Mouse (Mus musculus): ENCODE measurements at regions not wholly inside any gene's neighbourhood (a gene's known extent, or its start where the extent isn't known, plus 50 kb on each side); places are given as distances from the start of the nearest gene placed in this dataset.

DNA sequence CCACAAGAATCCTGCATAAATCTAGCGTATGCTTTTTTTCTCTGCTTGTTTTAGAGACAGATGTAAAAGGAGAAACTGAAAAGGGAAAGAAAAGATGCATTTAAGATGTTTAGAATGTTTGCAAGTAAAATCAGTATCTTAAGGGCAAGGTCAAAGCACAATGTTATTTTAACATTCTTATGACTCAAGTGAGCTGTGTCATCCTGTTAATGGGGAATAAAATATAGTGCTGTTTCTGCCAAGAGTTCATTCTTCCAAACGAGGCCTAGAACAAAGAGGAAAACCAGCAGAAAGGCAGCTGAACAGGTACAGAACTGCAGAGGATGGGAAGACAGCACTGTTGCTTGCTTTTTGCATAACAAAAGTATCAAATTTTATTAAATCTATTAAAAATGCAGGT, 156.7 kb upstream of the Tmtc1 start:
- whole genome bisulfite sequencing: 63% methylated on average over 2 of the region's 2 CpGs
- no peak for ATAC-seq (ENCODE audit: insufficient read depth, low read depth)

DNA sequence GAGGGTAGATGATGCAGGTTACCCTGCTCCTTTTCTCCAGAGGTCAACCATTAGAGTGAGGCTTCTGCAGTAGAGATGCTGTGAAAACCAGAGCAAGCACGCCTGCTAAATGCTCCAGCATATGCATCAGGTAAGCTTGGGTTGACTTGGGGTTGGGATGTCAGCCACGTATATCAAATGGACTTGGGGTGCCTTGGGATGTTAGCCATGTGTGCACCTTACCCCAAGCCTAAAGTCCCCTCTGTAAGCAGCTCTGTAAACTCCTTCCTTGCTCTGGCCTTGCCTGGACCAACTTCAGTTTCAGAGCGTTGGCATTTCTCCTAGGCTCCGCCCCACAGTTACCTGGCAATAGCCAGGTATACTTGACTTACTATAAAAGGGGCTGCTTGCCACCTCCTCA, 155.3 kb upstream of the Tmtc1 start:
- Histone ChIP-seq H3K27me3 (ENCODE audit: control insufficient read depth, insufficient read depth, low read length) (no peaks in the 10 kb centered on the region), H3K4me2 (ENCODE audit: low read depth, low read length) (0 out of 2 replicates have a peak overlapping the region, but pooled peaks have one; percentile 43), H3K27ac (ENCODE audit: low read depth) (no peak overlapping the region), H3K4me1 (ENCODE audit: control insufficient read depth, insufficient read depth) (no peaks in the 10 kb centered on the region), H3K9ac (replicated peaks; ENCODE audit: low read depth, low read length) (no peak overlapping the region), H3K4me3 (ENCODE audit: low read depth, low read length) (no peak overlapping the region), H3K36me3 (replicated peaks; ENCODE audit: control insufficient read depth, insufficient read depth, low read length) (no peaks in the 10 kb centered on the region), H3K9me3 (replicated peaks; ENCODE audit: control insufficient read depth, low read length) (no peaks in the 10 kb centered on the region)
- 79% methylated on average over 4 of the region's 4 CpGs for WGBS
- DNase-seq (ENCODE audit: low spot score) (no peak), ATAC-seq (ENCODE audit: insufficient read depth, low read depth) (no peak)
- TF ChIP-seq EP300 (IDR thresholded peaks at IDR 0.05; ENCODE audit: low read depth) (no peak), CTCF (IDR thresholded peaks at IDR 0.05; ENCODE audit: low read depth) (no peak)

More for the DNA sequence above, 156.7 kb upstream of the Tmtc1 start:
- TF ChIP-seq CTCF (IDR thresholded peaks at IDR 0.05; ENCODE audit: low read depth): no peak
- no peak for TF ChIP-seq EP300 (IDR thresholded peaks at IDR 0.05; ENCODE audit: low read depth)
- Histone ChIP-seq H3K9me3 (replicated peaks; ENCODE audit: control insufficient read depth, low read length) (no peaks in the 10 kb centered on the region), H3K27me3 (ENCODE audit: control insufficient read depth, insufficient read depth, low read length) (no peaks in the 10 kb centered on the region), H3K9ac (replicated peaks; ENCODE audit: low read depth, low read length) (no peak overlapping the region), H3K36me3 (replicated peaks; ENCODE audit: control insufficient read depth, insufficient read depth, low read length) (no peaks in the 10 kb centered on the region), H3K4me3 (ENCODE audit: low read depth, low read length) (no peak overlapping the region), H3K4me2 (ENCODE audit: low read depth, low read length) (no peak overlapping the region), H3K4me1 (ENCODE audit: control insufficient read depth, insufficient read depth) (no peaks in the 10 kb centered on the region), H3K27ac (ENCODE audit: low read depth) (no peak overlapping the region)
- no peak for DNase-seq (ENCODE audit: low spot score)

DNA sequence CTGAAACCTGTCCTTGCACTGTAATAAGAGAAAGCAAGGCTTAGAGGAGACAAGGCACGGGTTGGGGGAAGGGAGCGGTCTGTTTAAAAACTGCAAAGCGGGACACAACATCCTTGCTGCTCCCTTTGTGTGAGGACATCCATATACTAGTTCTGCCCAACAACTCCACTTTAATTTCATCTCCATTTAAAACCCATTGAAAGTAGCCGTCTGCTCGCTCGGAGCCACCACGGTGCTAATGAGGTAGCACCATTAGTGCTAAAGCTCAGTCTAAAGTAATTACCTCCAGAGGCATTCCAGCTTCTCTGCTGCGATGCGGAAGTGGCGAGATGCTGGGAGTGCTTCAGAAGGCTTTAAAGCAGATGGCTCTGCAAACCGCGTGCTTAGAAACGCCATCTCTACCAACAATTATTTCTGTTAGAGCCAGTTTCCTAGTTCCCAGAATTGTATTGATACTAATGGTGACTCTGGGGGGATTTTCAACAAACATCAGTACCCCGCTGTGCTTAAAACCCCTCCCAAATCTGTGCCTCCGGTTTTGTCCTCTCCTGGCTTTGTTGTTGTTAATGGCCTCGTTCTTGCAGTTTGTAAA, 154.7 kb upstream of the Tmtc1 start:
- H3K36me3 ChIP-seq (replicated peaks; ENCODE audit: control insufficient read depth, insufficient read depth, low read length): no peaks in the 10 kb centered on the region
- H3K4me2 ChIP-seq (ENCODE audit: low read depth, low read length): peak overlapping the region; percentile 43
- no peak overlapping the region for H3K27ac ChIP-seq (ENCODE audit: low read depth)
- no peak overlapping the region for H3K9ac ChIP-seq (replicated peaks; ENCODE audit: low read depth, low read length)
- no peak for ATAC-seq (ENCODE audit: insufficient read depth, low read depth)
- TF ChIP-seq CTCF (IDR thresholded peaks at IDR 0.05; ENCODE audit: low read depth) (no peak), EP300 (IDR thresholded peaks at IDR 0.05; ENCODE audit: low read depth) (no peak)
- H3K4me3 ChIP-seq (ENCODE audit: low read depth, low read length): peak overlapping the region; percentile 12; the same call in 1 of the 2 replicates
- H3K4me1 ChIP-seq (ENCODE audit: control insufficient read depth, insufficient read depth): no peaks in the 10 kb centered on the region
- DNase-seq (ENCODE audit: low spot score): no peak
- no peaks in the 10 kb centered on the region for H3K9me3 ChIP-seq (replicated peaks; ENCODE audit: control insufficient read depth, low read length)
- H3K27me3 ChIP-seq (ENCODE audit: control insufficient read depth, insufficient read depth, low read length): no peaks in the 10 kb centered on the region
- 11% methylated on average over 16 of the region's 16 CpGs for WGBS

DNA sequence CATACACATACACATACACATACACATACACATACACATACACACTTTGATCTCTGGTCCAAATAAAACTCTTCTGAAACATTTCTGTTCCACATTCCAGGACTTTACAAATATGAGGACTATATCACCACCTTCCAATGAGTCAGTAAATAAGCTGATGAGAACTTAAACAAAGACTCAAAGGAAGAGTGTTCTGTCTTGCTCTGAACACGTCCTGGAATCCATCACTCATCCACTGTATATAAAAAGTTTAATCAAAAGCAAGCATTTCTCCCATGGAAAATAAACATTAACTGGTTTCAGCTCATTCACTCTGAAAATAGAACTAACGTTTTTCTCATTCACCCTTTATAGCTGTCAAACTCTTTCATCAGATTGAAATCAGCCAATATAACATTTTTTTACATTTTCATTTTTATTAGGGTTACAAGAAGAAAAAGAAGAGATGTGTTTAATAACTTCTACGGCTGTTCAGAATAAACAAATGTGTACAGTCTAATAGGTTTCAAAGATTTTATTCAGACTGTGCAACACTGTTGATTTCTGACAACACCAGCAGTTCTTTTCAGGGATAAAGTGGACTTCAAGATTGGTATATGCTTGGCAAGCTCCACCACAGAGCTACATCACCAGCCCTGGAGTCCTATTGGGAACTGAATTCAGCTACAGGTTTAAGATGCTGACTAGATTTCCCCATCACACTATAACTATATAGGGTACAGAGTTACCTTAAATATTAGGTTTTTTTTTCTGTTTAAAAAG, 151.0 kb upstream of the Tmtc1 start:
- DNase-seq (ENCODE audit: low spot score): no peak
- TF ChIP-seq EP300 (IDR thresholded peaks at IDR 0.05; ENCODE audit: low read depth) (no peak), CTCF (IDR thresholded peaks at IDR 0.05; ENCODE audit: low read depth) (no peak)
- Histone ChIP-seq H3K9ac (replicated peaks; ENCODE audit: low read depth, low read length) (no peak overlapping the region), H3K9me3 (replicated peaks; ENCODE audit: control insufficient read depth, low read length) (no peaks in the 10 kb centered on the region), H3K4me1 (ENCODE audit: control insufficient read depth, insufficient read depth) (no peaks in the 10 kb centered on the region), H3K4me3 (ENCODE audit: low read depth, low read length) (no peak overlapping the region), H3K36me3 (replicated peaks; ENCODE audit: control insufficient read depth, insufficient read depth, low read length) (no peaks in the 10 kb centered on the region), H3K27ac (ENCODE audit: low read depth) (no peak overlapping the region), H3K4me2 (ENCODE audit: low read depth, low read length) (no peak overlapping the region), H3K27me3 (ENCODE audit: control insufficient read depth, insufficient read depth, low read length) (no peaks in the 10 kb centered on the region)
- no peak for ATAC-seq (ENCODE audit: insufficient read depth, low read depth)
- 54% methylated on average over 3 of the region's 3 CpGs for WGBS

DNA sequence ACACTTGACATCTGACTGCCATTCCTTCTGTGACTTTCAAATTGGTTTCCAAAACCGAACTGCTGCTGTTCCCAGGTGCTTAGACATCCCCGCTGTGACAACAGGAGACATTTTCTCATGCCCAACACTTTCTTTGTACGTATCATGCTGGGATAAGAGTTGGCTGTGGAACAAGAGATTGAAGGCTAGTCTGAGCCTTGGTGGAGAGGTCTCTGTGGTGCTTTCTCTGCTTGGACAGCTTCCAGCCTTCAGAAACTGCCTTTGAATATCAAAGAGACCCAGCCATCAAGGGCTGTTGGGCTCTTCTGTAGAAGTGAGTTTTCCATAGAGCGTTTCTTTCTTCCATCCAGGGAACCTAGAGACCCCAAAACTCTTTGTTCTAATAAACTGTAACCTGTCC, 144.8 kb upstream of the Tmtc1 start:
- H3K4me2 ChIP-seq (ENCODE audit: low read depth, low read length): no peak overlapping the region
- no peaks in the 10 kb centered on the region for H3K4me1 ChIP-seq (ENCODE audit: control insufficient read depth, insufficient read depth)
- no peaks in the 10 kb centered on the region for H3K27me3 ChIP-seq (ENCODE audit: control insufficient read depth, insufficient read depth, low read length)
- no peaks in the 10 kb centered on the region for H3K36me3 ChIP-seq (replicated peaks; ENCODE audit: control insufficient read depth, insufficient read depth, low read length)
- no peak overlapping the region for H3K27ac ChIP-seq (ENCODE audit: low read depth)
- no peak overlapping the region for H3K9ac ChIP-seq (replicated peaks; ENCODE audit: low read depth, low read length)
- 63% methylated on average over 4 of the region's 4 CpGs for WGBS
- TF ChIP-seq CTCF (IDR thresholded peaks at IDR 0.05; ENCODE audit: low read depth) (no peak), EP300 (IDR thresholded peaks at IDR 0.05; ENCODE audit: low read depth) (no peak)
- H3K4me3 ChIP-seq (ENCODE audit: low read depth, low read length): no peak overlapping the region
- ATAC-seq (ENCODE audit: insufficient read depth, low read depth) (no peak), DNase-seq (ENCODE audit: low spot score) (no peak)
- H3K9me3 ChIP-seq (replicated peaks; ENCODE audit: control insufficient read depth, low read length): no peaks in the 10 kb centered on the region
